Mouse (Mus musculus) intestine, postnatal 0 days (tissue): Measurements from ENCODE around the gene Trim3. TPM values are rescaled to one million over a fixed set of nuclear protein-coding genes. Genes with fewer than 3 reads are reported as not detected.

Experiments used
- ATAC-seq: fragments of 200-750 bp; cut with Nextera tagmentation; 2 replicates; pipeline ENCODE4 v1.8.0; 2017; ENCODE audit warnings: mild to moderate bottlenecking, moderate TSS enrichment, moderate library complexity
- H3K27ac ChIP-seq: fragments of 300-500 bp; sonication (generic); 2 replicates; pipeline ENCODE4 v1.5.1; 2014; ENCODE audit warnings: mild to moderate bottlenecking, low read depth, low read length, moderate library complexity
- H3K27me3 ChIP-seq: fragments of 300-500 bp; sonication (generic); replicated peaks from 2 replicates; pipeline ENCODE4 v1.6.1; 2014; ENCODE audit warnings: low read length, mixed read lengths; ENCODE audit not compliant: control insufficient read depth, insufficient read depth
- H3K36me3 ChIP-seq: fragments of 300-500 bp; sonication (generic); 2 replicates; pipeline ENCODE4 v1.6.1; 2014; ENCODE audit warnings: mild to moderate bottlenecking, moderate library complexity; ENCODE audit not compliant: control insufficient read depth, insufficient read depth
- H3K4me1 ChIP-seq: fragments of 300-500 bp; sonication (generic); replicated peaks from 2 replicates; pipeline ENCODE4 v1.6.1; 2014; ENCODE audit warnings: antibody characterized with exemption, low read length, mixed read lengths; ENCODE audit not compliant: control insufficient read depth, insufficient read depth
- H3K4me2 ChIP-seq: fragments of 300-500 bp; sonication (generic); replicated peaks from 2 replicates; pipeline ENCODE4 v1.6.1; 2014; ENCODE audit warnings: low read depth, mild to moderate bottlenecking, moderate library complexity
- H3K4me3 ChIP-seq: fragments of 300-500 bp; sonication (generic); 2 replicates; pipeline ENCODE4 v1.5.1; 2014; ENCODE audit warnings: low read depth, low read length
- H3K9ac ChIP-seq: fragments of 300-500 bp; sonication (generic); 2 replicates; pipeline ENCODE4 v1.6.1; 2014; ENCODE audit warnings: mild to moderate bottlenecking, low read depth, low read length
- H3K9me3 ChIP-seq: fragments of 300-500 bp; sonication (generic); 2 replicates; pipeline ENCODE4 v1.6.1; 2016; ENCODE audit warnings: mixed run types; ENCODE audit not compliant: control insufficient read depth
- CTCF ChIP-seq: sonication (generic); IDR thresholded peaks from 2 replicates; pipeline ENCODE4 v1.5.1; 2016; ENCODE audit warnings: low read depth, mild to moderate bottlenecking, control low read depth, antibody characterized with exemption, moderate library complexity
- WGBS: fragments of 180-500 bp; shearing (Covaris S2); extraction: QIAGEN DNeasy Blood & Tissue Kit; methylation state at CpG from one replicate; pipeline ENCODE4 v1.1.7; 2014; 5-methylcytosine and 5-hydroxymethylcytosine counted together
- polyA plus RNA-seq: library from polyadenylated mRNA; unstranded; fragments of >200 nt; fragmentation: Nextera tagmentation; extraction: Ambion mirVana; gene quantifications from 2 replicates; pipeline ENCODE4 v1.2.1, GENCODE M21; 2015

Gene Trim3
- polyA plus RNA-seq, 1 experiment from 2014 or later, result 7.4 TPM

- 0 out of 2 replicates have a peak, but pooled peaks cover 1% of the 10 kb centered on the region for H3K36me3 ChIP-seq
- no peaks in the 10 kb centered on the region for H3K9me3 ChIP-seq
- WGBS, result 52% methylated on average over 12 of the region's 12 CpGs
- no peak for TF ChIP-seq CTCF
- H3K4me3 ChIP-seq, result no peak overlapping the region
- 0 out of 2 replicates have a peak overlapping the region, but pooled peaks have one; percentile 3 for H3K27ac ChIP-seq
- no peaks in the 10 kb centered on the region for H3K27me3 ChIP-seq
- no peak overlapping the region for H3K4me2 ChIP-seq
- H3K4me1 ChIP-seq, result no peaks in the 10 kb centered on the region
- H3K9ac ChIP-seq, result no peak overlapping the region
- ATAC-seq, result no peak
Observed at GRCm38 (mm10) chr7:105569512-105570496, 63.6 kb downstream of the Trim3 start.

GRCm38 (mm10) chr7:105568988-105569471 lies 64.3 kb downstream of the Trim3 start:
- no peaks in the 10 kb centered on the region for H3K27me3 ChIP-seq
- H3K36me3 ChIP-seq, result 0 out of 2 replicates have a peak, but pooled peaks cover 4% of the 10 kb centered on the region
- WGBS, result 15% methylated on average over 6 of the region's 6 CpGs
- H3K4me3 ChIP-seq, result no peak overlapping the region
- H3K4me1 ChIP-seq, result no peaks in the 10 kb centered on the region
- no peak overlapping the region for H3K27ac ChIP-seq
- no peaks in the 10 kb centered on the region for H3K9me3 ChIP-seq
- ATAC-seq, result no peak
- no peak overlapping the region for H3K4me2 ChIP-seq
- H3K9ac ChIP-seq, result no peak overlapping the region
- no peak for TF ChIP-seq CTCF

GRCm38 (mm10) chr7:105568583-105568982 lies 64.8 kb downstream of the Trim3 start:
- Histone ChIP-seq H3K9me3 (no peaks in the 10 kb centered on the region), H3K4me2 (no peak overlapping the region), H3K36me3 (0 out of 2 replicates have a peak, but pooled peaks cover 4% of the 10 kb centered on the region), H3K4me1 (no peaks in the 10 kb centered on the region), H3K9ac (no peak overlapping the region), H3K27ac (no peak overlapping the region), H3K27me3 (no peaks in the 10 kb centered on the region), H3K4me3 (no peak overlapping the region)
- no peak for TF ChIP-seq CTCF
- WGBS, result 35% methylated on average over 7 of the region's 7 CpGs
- ATAC-seq, result no peak

GRCm38 (mm10) chr7:105565071-105565836 lies 68.1 kb downstream of the Trim3 start:
- WGBS, result 78% methylated on average over 17 of the region's 17 CpGs
- ATAC-seq, result no peak
- H3K4me2 ChIP-seq, result no peak overlapping the region
- H3K9me3 ChIP-seq, result no peaks in the 10 kb centered on the region
- H3K4me1 ChIP-seq, result no peaks in the 10 kb centered on the region
- 0 out of 2 replicates have a peak, but pooled peaks cover 4% of the 10 kb centered on the region for H3K36me3 ChIP-seq
- no peak overlapping the region for H3K4me3 ChIP-seq
- no peak overlapping the region for H3K9ac ChIP-seq
- H3K27me3 ChIP-seq, result no peaks in the 10 kb centered on the region
- no peak overlapping the region for H3K27ac ChIP-seq
- TF ChIP-seq CTCF, result no peak

- H3K4me2 ChIP-seq, result no peak overlapping the region
- 81% methylated on average over 3 of the region's 3 CpGs for WGBS
- no peak for TF ChIP-seq CTCF
- H3K9ac ChIP-seq, result no peak overlapping the region
- no peak overlapping the region for H3K4me3 ChIP-seq
- no peaks in the 10 kb centered on the region for H3K27me3 ChIP-seq
- no peak overlapping the region for H3K27ac ChIP-seq
- ATAC-seq, result no peak
- no peaks in the 10 kb centered on the region for H3K4me1 ChIP-seq
- no peaks in the 10 kb centered on the region for H3K9me3 ChIP-seq
- 0 out of 2 replicates have a peak, but pooled peaks cover 4% of the 10 kb centered on the region for H3K36me3 ChIP-seq
Observed at GRCm38 (mm10) chr7:105563367-105563766, 70.0 kb downstream of the Trim3 start.

GRCm38 (mm10) chr7:105562317-105562716 lies 71.1 kb downstream of the Trim3 start:
- H3K36me3 ChIP-seq, result peaks cover 10% of the 10 kb centered on the region; the same call in 1 of the 2 replicates
- H3K4me3 ChIP-seq, result no peak overlapping the region
- 88% methylated on average over 3 of the region's 3 CpGs for WGBS
- H3K27ac ChIP-seq, result no peak overlapping the region
- H3K27me3 ChIP-seq, result no peaks in the 10 kb centered on the region
- no peak for ATAC-seq
- TF ChIP-seq CTCF, result no peak
- H3K4me2 ChIP-seq, result no peak overlapping the region
- no peaks in the 10 kb centered on the region for H3K9me3 ChIP-seq
- no peaks in the 10 kb centered on the region for H3K4me1 ChIP-seq
- H3K9ac ChIP-seq, result no peak overlapping the region
